Mouse (Mus musculus) intestine, embryonic 16.5 days (tissue): ENCODE measurements around the gene Zfp715. TPM values are rescaled to one million over a fixed set of nuclear protein-coding genes. Genes with fewer than 3 reads are reported as not detected.
"Not testable (repeated sequence)": the region's sequence is repeated elsewhere in the genome, so short reads cannot be mapped to it uniquely, and the experiment has no call there.

Experiments used
- ATAC-seq: fragments of 200-750 bp; cut with Nextera tagmentation; 2 replicates; pipeline ENCODE4 v1.8.0; 2017; ENCODE audit warnings: moderate TSS enrichment, moderate library complexity
- H3K27ac ChIP-seq: fragments of 300-500 bp; sonication (generic); 2 replicates; pipeline ENCODE4 v1.5.1; 2014; ENCODE audit warnings: mild to moderate bottlenecking, low read length
- H3K27me3 ChIP-seq: fragments of 300-500 bp; sonication (generic); replicated peaks from 2 replicates; pipeline ENCODE4 v1.6.1; 2014; ENCODE audit warnings: low read length, control low read depth, mixed read lengths; ENCODE audit not compliant: control insufficient read depth, insufficient read depth
- H3K36me3 ChIP-seq: fragments of 300-500 bp; sonication (generic); 2 replicates; pipeline ENCODE4 v1.6.1; 2014; ENCODE audit warnings: low read length, control low read depth; ENCODE audit not compliant: control insufficient read depth, insufficient read depth
- H3K4me1 ChIP-seq: fragments of 300-500 bp; sonication (generic); 2 replicates; pipeline ENCODE4 v1.6.1; 2014; ENCODE audit warnings: low read length, control low read depth, mixed read lengths; ENCODE audit not compliant: control insufficient read depth, insufficient read depth
- H3K4me2 ChIP-seq: fragments of 300-500 bp; sonication (generic); 2 replicates; pipeline ENCODE4 v1.6.1; 2014; ENCODE audit warnings: low read depth, low read length, control low read depth
- H3K4me3 ChIP-seq: fragments of 300-500 bp; sonication (generic); 2 replicates; pipeline ENCODE4 v1.5.1; 2014; ENCODE audit warnings: mild to moderate bottlenecking, low read length
- H3K9ac ChIP-seq: fragments of 300-500 bp; sonication (generic); 2 replicates; pipeline ENCODE4 v1.6.1; 2014; ENCODE audit warnings: low read depth, low read length
- H3K9me3 ChIP-seq: fragments of 300-500 bp; sonication (generic); 2 replicates; pipeline ENCODE4 v1.6.1; 2016; ENCODE audit warnings: low read length, control low read depth; ENCODE audit not compliant: control insufficient read depth
- WGBS: fragments of 180-500 bp; shearing (Covaris S2); extraction: QIAGEN DNeasy Blood & Tissue Kit; methylation state at CpG from one replicate; pipeline ENCODE4 v1.1.7; 2014; 5-methylcytosine and 5-hydroxymethylcytosine counted together
- polyA plus RNA-seq: library from polyadenylated mRNA; unstranded; fragments of >200 nt; fragmentation: Nextera tagmentation; extraction: Ambion mirVana; gene quantifications from 2 replicates; pipeline ENCODE4 v1.2.1, GENCODE M21; 2015

The Zfp715 gene
- polyA plus RNA-seq, 1 experiment from 2014 or later = 8.2 TPM

- no peak overlapping the region for H3K4me2 ChIP-seq
- no peak for ATAC-seq
- no peak overlapping the region for H3K9ac ChIP-seq
- H3K4me1 ChIP-seq = no peaks in the 10 kb centered on the region
- WGBS = 84% methylated on average over 1 of the region's 1 CpGs
- no peaks in the 10 kb centered on the region; the same call in 1 of the 2 replicates for H3K9me3 ChIP-seq
- no peaks in the 10 kb centered on the region for H3K27me3 ChIP-seq
- H3K36me3 ChIP-seq = no peaks in the 10 kb centered on the region
- no peak overlapping the region for H3K27ac ChIP-seq
- no peak overlapping the region for H3K4me3 ChIP-seq
Observed at GRCm38 (mm10) chr7:43273476-43273875, 39.6 kb downstream of the Zfp715 start.

- not testable (repeated sequence) for H3K4me3 ChIP-seq, H3K4me1 ChIP-seq, H3K36me3 ChIP-seq, H3K27ac ChIP-seq, H3K27me3 ChIP-seq, ATAC-seq, H3K4me2 ChIP-seq, H3K9ac ChIP-seq, H3K9me3 ChIP-seq
- WGBS = 87% methylated on average over 13 of the region's 13 CpGs
Observed at GRCm38 (mm10) chr7:43267359-43267758, 45.7 kb downstream of the Zfp715 start.

GRCm38 (mm10) chr7:43253540-43253939 is 59.6 kb downstream of the Zfp715 start:
- no peak overlapping the region for H3K4me3 ChIP-seq

DNA sequence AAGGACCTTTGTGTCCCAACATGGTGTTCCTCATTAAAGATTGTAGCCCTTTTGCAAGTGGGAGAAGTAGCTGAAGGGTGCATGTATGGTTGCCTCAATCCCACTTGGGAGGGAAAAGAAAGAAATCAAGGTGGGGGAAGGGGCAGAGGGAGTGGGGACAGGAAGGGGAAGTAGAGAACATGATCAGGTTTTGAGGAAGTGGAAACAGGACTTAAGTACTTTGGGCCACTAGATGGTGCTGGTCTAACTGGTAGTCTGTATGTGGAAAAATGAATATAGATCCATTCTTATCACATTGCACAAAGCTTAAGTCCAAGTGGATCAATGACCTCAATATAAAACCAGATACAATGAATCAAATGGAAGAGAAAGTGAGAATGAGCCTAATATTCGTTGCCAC is 62.4 kb downstream of the Zfp715 start:
- not testable (repeated sequence) for H3K4me2 ChIP-seq, H3K9ac ChIP-seq, H3K4me3 ChIP-seq, H3K4me1 ChIP-seq, ATAC-seq, H3K36me3 ChIP-seq, H3K27ac ChIP-seq, H3K9me3 ChIP-seq, H3K27me3 ChIP-seq
- 77% methylated on average over 1 of the region's 1 CpGs for WGBS

More at GRCm38 (mm10) chr7:43253540-43253939, 59.6 kb downstream of the Zfp715 start:
- H3K4me1 ChIP-seq = no peaks in the 10 kb centered on the region
- H3K27ac ChIP-seq = no peak overlapping the region
- no peak overlapping the region for H3K9ac ChIP-seq
- H3K36me3 ChIP-seq = no peaks in the 10 kb centered on the region
- 85% methylated on average over 7 of the region's 7 CpGs for WGBS
- no peak for ATAC-seq
- H3K27me3 ChIP-seq = no peaks in the 10 kb centered on the region
- H3K9me3 ChIP-seq = no peaks in the 10 kb centered on the region
- no peak overlapping the region for H3K4me2 ChIP-seq

Other genes starting within 250 kb of the Zfp715 start
- not detected in 2 replicates for gene Zfp936, start 199.1 kb downstream of the Zfp715 start, polyA plus RNA-seq
- gene Siglecf, start 38.0 kb upstream of the Zfp715 start, polyA plus RNA-seq = 0.46 and 0.54 TPM in 2 replicates
- 0.27 and 0.39 TPM in 2 replicates for gene Siglecg, start 94.9 kb upstream of the Zfp715 start, polyA plus RNA-seq
- gene Lim2, start 114.4 kb upstream of the Zfp715 start, polyA plus RNA-seq = 0.26 and 0.61 TPM in 2 replicates
- 4.1 and 4.3 TPM in 2 replicates for gene Nkg7, start 123.8 kb upstream of the Zfp715 start, polyA plus RNA-seq
- not detected in 2 replicates for gene Cldnd2, start 127.5 kb upstream of the Zfp715 start, polyA plus RNA-seq
- 551 and 568 TPM in 2 replicates for gene Etfb, start 130.8 kb upstream of the Zfp715 start, polyA plus RNA-seq
- 0.20 and 0.32 TPM in 2 replicates for gene Gm45233, start 130.8 kb upstream of the Zfp715 start, polyA plus RNA-seq
- gene Vsig10l, start 149.9 kb upstream of the Zfp715 start, polyA plus RNA-seq = 2.7 and 2.8 TPM in 2 replicates
- gene Iglon5, start 176.8 kb upstream of the Zfp715 start, polyA plus RNA-seq = 0.33 and 0.38 TPM in 2 replicates
- not detected in 2 replicates for gene 4931406B18Rik, start 192.6 kb upstream of the Zfp715 start, polyA plus RNA-seq
- gene Cd33, start 231.1 kb upstream of the Zfp715 start, polyA plus RNA-seq = 2.3 TPM in 2 replicates
- gene Zfp658, start 249.0 kb upstream of the Zfp715 start, polyA plus RNA-seq = 2.2 and 2.4 TPM in 2 replicates